Mouse (Mus musculus): ENCODE results near the gene Mrpl49. TPM values are rescaled to one million over a fixed set of nuclear protein-coding genes. Genes with fewer than 3 reads are reported as not detected.
A peak's percentile ranks its signal among the peaks of the same experiment; 100 is the strongest.

The Mrpl49 gene
- 10 to 100 TPM; 43.5 to 51.3 (median 46.1) TPM for total RNA-seq (2022)

GRCm38 (mm10) chr19:6057313-6058096 is at the start of gene Mrpl49, which contains the start of gene Fau:
Gene Mrpl49 (minus strand): TSS chr19:6057785.
Gene Fau (plus strand): TSS chr19:6057844.
- peak; percentile 97 to 98 for DNase-seq (ENCODE audit: low spot score in 2 of 2)

- DNase-seq (ENCODE audit: low spot score in 2 of 2): no peak
Measured at GRCm38 (mm10) chr19:6105586-6105985, 48.0 kb upstream of the Mrpl49 start, which contains the start of gene Naaladl1. Gene Naaladl1 (plus strand): TSS chr19:6105782.

DNA sequence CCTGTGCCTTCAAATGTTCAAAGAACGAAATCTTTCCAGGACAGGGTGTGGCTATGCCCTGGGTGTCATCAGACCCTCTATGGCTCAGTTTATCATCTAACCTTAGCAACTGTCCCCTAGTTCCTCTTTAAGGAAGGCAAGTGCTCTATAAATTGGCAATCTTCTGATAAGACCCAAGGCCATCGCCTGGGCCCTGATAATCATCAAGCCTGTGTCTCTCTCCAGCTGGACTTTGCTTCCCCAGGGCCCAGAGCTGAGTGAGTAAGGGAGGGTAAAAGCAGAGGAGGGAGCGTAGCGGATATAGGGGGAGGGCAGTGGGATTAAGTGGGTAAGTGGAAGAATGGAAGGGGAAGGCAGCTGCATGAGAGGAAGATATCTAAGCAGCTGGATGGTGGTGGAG is 46.9 kb upstream of the Mrpl49 start:
- DNase-seq (ENCODE audit: low spot score in 2 of 2): no peak

DNA sequence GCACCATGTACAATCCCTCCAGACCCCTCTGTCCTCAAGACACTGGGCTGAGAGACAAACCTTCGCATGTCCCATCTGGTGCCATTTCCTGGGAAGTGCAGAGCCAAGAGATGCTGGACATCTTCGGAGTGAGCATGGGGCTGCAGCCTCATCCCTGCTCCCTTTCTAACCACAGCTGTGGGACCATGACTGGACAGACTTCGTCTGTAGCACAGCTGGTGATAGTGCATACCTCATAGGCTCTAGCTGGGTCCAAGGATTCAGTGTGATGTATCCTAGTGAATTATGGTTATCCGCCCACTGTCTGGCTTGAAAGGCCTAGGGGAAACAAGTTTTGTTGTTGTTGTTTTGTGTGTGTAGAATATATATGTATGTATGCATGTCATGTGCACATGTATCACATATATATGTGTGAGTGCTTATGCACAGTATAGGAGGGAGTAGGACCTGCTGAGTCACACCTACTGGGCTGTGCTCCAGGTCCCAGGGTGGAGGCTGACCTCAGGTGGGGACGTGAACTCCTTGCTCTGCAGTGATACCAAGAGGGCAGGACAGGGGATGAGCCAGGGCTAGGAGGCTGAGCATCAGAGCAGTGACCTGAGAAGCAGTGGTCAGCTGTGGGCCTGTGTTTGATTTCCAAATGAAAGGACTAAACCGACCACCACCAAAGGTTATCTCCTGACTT is 44.7 kb upstream of the Mrpl49 start:
- DNase-seq (ENCODE audit: low spot score in 2 of 2): no peak

DNA sequence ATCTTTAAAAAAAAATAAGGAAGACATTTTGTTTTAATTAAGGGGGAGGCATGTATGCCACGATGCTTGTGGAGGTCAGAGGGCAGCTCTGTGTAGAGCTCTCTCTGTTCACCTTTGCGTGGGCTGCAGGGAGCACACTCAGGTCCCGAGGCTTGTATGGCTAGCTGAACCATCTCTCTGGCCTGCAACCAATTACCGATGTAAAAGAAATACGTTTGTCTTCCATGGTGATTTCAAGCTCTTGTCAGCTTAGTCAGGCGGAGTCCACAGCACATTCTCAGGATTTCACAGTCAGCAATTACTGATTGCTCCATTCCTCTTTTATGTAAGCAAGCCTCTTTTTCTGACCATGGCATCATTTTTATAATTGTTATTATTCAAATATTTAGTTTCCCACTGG is 43.6 kb upstream of the Mrpl49 start:
- no peak for DNase-seq (ENCODE audit: low spot score in 2 of 2)

DNA sequence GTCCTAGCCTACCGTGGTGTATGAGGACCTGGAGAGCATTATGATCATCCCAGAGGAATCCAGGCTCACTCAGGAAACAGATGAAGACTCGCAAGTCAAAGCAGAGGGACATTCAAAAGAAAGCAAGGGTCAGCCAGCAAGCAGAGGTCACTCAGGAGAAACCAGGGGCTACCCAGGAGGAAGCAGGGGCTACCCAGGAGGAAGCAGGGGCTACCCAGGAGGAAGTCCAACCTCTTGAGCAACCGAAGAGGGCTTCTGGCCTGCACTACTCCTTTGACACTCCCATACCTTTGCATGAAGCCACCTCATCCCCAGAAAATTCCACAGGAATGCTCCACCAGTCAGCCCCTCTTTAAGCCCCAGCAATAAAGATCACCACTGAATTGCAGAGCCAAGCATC is 40.3 kb upstream of the Mrpl49 start:
- DNase-seq (ENCODE audit: low spot score in 2 of 2): no peak

GRCm38 (mm10) chr19:6094119-6094518 is 36.5 kb upstream of the Mrpl49 start, which contains the start of gene AC131692.1:
Gene AC131692.1 (plus strand): TSS chr19:6094419.
- no peak for DNase-seq (ENCODE audit: low spot score in 2 of 2)

DNA sequence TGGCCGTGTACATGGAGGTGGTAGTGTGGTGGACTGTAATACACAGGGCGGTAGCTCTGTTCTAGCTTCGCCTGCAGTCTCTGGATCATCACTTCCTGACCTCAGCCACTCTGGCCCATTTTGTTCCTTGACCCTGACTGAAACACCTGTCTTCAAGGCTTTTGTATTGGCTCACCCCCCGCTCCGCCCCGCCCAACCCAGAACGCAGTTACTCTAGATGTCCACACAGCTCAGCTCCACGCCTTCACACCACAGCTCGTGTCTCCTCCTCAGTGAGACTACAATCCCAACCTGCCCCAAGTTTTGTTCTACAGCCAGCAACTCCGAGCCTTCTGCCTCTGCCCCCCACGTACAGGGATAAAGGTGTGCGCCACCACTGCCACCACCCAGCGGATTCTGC is 31.3 kb upstream of the Mrpl49 start:
- no peak for DNase-seq (ENCODE audit: low spot score in 2 of 2)

DNA sequence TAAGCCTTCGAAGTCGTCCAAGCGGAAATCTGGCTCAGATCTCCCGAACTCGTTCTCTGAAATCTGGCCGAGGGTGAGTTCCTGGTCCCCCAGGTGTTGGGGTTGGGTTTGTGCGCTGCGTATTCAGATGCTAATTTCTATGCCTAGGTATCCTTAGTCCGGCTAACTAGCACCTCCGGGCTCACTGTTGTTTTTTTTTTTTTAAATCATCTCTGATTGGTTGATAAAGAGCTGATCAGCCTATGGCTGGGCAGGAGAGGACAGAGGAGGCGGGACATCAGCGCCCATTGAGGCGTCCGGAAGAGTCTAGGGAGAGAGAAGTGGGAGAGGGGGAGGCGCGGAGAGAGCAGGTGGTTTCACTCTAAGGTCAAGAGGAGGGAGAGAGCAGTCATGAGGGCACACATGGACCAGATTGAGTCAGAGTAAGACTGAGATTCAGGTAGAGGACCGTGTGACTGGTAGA is 27.9 kb upstream of the Mrpl49 start:
- DNase-seq (ENCODE audit: low spot score in 2 of 2): no peak

DNA sequence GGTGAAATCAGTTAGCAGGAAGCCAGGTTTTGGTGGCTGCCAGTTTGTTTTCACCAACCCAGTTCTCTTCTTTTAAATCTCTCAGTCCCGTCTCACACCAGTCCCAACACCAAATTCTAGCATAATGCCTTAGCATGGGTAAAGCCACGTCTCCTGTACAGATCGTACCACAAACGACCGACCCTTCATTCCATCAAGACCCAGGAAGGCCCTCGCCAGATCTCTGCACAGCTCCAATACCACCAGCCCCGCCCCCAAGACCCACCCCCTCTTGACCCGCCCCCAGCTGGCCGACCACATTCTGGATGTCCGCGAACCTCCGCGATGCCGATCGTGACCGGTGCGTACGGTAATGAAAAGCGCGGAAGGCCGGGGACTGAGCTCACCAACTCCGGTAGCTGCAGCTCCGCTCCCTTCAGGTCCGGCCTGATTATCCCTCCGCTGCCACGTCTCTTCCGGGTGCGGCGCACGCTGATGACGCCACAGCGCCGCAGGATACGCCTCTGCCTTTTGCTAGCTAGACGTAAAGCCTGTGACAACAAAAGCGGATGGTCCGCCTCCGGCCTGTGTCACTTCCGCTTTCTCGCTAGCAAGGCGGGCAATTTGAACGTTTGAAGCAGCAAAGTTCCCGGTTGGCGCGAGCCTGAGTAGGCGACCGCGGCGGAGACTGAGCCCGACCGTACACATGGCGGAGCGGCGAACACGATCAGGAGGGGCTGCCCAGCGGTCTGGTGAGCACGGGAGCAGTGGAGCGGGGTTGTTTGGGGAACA is 27.1 kb upstream of the Mrpl49 start, which contains the start of the genes Zfpl1 and Cdca5:
Zfpl1 (minus strand) TSS at position 479 of the 771 bp plus-strand sequence.
Cdca5 (plus strand) TSS at position 506 of the 771 bp plus-strand sequence.
- peak; percentile 96 to 97 for DNase-seq (ENCODE audit: low spot score in 2 of 2)

- no peak for DNase-seq (ENCODE audit: low spot score in 2 of 2)
Measured at GRCm38 (mm10) chr19:6082156-6082555, 24.6 kb upstream of the Mrpl49 start, which contains the start of gene Gm28374. Gene Gm28374 (minus strand): TSS chr19:6082256.

DNA sequence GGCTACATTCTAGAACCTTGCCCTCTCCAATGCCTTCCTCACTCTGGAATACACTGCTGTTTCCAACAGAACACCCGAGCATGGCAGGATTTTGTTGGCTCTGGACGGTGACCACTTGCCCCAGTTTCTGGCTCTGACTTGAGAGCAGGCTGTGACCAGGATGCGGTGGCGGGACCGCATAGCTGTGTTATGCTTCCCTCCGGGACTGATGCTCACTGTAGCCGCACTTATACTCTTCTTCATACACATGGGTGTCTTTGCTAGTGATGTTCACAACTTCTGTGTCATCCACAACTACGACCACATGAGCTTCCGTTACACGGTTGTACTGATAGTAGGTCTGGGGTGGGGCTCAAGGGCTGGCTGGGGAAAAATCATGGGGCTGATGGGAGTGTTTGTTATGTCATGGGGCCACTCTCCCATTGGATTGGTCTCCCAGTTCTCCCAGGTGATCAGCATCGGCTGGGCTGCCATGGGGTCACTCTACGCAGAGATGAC is 22.4 kb upstream of the Mrpl49 start, which contains the start of gene Tmem262:
Tmem262 (plus strand) TSS at position 51 of the 498 bp plus-strand sequence.
- DNase-seq (ENCODE audit: low spot score in 2 of 2): no peak

DNA sequence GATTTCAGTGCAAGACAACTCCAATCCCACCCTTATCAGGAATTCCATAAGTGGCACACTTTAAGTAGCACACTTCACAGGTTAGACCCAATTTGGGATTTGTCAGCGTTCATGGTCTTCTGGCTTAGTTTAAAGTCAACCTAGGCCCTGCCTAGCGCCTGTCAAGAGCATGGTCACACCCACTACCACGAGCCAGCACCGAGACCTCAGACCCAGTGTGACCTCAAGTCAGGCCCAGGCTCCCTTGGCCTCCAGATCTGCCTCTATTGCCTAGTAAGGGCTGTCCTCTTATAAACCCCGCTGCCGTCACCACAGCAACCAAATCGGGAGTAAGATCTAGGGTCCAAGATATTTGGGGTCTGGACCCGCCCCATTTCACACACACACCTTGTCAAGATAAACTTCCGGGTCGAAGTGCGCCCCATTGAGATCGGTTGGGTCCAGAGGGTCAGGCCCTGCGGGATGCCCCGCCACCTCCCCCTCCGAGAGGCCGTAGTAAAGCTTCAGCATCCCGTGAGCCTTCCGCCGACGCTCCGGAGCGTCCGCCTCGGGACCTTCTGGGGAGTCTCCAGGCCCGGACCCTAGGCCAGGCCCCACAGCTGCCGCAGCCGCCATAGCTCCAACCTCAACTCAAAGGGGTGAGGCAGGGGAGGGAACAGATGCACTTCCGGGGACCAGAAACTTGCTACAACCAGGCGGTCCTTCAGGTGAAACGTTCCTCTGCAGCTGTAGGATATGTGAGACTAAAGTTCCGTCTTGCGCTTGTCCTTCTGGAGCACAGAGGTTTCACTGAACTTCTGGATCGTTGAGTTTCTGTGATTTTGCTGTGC is 19.2 kb upstream of the Mrpl49 start, which contains the start of gene Vps51:
Vps51 (minus strand) TSS at position 668 of the 830 bp plus-strand sequence.
- peak; percentile 78 to 88 for DNase-seq (ENCODE audit: low spot score in 2 of 2)

DNA sequence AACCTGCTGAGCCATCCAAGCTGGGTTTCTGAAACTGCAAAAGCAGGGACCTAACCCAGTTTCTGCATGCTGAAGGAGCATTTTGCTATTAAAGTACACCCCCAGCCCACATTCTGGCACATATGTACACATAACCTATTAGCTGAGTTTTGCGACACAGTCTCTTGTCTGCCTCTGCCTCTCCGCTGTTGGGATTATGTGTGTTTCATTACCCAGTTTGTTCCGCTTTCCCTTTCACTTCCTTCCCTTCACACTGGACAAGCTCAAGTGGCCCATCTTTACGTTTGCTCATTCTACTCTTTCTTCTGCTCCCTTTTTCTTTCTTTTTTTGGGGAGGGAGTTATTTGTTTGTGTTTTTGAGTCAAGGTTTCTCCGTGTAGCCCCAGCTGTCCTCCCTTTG is 16.3 kb upstream of the Mrpl49 start:
- no peak for DNase-seq (ENCODE audit: low spot score in 2 of 2)

- DNase-seq (ENCODE audit: low spot score in 2 of 2): no peak
Measured at GRCm38 (mm10) chr19:6071261-6071660, 13.7 kb upstream of the Mrpl49 start.

DNA sequence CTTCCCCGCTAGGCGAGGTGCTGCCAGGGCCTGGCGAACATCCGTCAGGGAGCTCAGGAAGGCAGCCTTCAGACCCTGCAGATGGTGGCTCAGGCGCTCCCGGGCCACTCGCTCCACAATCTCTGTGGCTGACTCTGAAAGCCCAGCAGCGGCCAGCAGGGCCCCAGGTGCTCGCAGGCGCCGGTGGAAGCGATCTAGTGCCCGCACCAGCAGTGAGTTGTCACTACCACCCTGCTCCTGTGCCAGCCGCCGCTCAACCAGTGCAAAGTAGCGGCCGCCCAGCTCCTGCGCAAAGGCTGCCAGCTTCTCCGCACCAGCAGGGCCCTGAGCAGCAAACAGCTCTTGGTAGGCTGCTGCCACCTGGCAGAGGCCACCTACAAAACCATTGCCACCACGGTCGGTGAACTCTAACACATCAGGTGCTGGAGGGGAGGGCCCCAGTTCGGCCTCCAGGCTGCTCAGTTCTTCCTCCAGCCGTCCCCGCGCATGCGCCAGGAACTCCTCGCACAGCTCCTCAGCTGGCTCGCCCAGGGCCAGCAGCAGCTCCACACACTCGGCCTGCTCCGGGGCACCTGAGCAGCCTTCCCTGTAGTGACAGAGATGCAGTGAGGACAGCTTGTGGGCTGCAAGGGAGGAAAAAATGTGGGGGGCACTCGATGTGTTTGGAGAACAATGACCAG is 13.1 kb upstream of the Mrpl49 start:
- no peak for DNase-seq (ENCODE audit: low spot score in 2 of 2)

DNA sequence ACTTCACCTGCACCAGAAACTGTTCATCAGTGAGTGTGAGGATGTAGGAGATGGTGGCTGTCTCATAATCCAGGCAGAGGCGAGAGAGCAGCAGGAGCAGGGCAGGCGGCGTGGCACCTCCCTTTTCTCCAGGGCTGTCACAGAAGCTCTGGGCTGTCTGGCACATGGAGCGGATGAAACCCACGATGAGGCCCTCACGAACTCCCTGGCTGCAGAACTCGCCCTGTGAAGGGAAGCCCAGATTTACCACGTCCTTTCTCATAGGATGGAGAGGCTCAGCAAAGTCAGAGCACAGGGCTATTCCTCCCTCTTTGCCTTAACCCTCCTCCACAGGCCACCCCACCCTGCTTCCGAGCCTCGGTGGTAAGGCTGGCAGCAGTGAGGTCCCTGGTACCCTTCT is 12.3 kb upstream of the Mrpl49 start:
- no peak for DNase-seq (ENCODE audit: low spot score in 2 of 2)

GRCm38 (mm10) chr19:6068951-6069350 is 11.4 kb upstream of the Mrpl49 start:
- no peak for DNase-seq (ENCODE audit: low spot score in 2 of 2)

DNA sequence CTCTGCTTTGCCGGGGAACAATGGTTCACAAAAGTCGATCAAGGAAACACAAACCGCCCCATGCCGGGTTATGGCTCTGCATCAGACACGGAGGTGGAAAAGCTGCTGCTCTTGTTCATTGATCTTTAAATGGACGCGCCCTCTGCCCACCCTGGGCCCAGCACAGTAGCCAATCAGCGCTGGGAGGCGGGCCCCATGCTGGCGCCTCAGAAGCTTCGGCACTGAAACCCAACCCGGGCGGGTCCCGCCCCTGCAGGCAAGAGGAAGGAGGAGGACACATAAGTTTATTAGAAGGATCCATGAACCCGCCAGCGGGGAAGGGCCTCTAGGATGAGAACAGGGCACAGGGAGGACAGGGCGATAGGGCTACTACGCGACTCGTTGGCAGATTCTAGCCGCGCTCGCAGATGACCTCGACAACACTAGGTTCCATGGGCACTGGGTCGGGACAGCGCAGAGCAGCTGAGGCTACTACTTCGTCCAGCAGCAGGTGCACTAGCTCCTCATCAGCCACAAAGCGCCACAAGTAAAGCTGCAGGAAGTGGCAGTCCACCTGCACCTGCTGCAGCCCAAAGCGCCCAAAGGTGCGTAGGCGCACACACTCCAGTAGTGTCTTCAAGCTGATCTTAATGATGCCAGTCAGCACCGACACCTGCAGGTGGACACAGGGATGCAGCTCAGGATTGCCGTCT is 10.3 kb upstream of the Mrpl49 start, which contains the start of gene Tm7sf2:
Tm7sf2 (minus strand) TSS at position 650 of the 692 bp plus-strand sequence.
- peak; percentile 80 to 85 for DNase-seq (ENCODE audit: low spot score in 2 of 2)

Measured in layer of hippocampus, adult 8-10 months (tissue).